Mouse (Mus musculus) effector memory CD4-positive, alpha-beta T cell, adult 7 months (primary cell): ENCODE measurements around the gene Dnajc10. TPM values are rescaled to one million over a fixed set of nuclear protein-coding genes. Genes with fewer than 3 reads are reported as not detected.

Experiments used
- polyA plus RNA-seq: library from polyadenylated mRNA; unstranded; fragments of 100-300 nt; shearing (Covaris generic); gene quantifications from one replicate; pipeline ENCODE4 v1.2.1, GENCODE M21; 2017

Gene Dnajc10
- polyA plus RNA-seq = 25.7 TPM

DNA sequence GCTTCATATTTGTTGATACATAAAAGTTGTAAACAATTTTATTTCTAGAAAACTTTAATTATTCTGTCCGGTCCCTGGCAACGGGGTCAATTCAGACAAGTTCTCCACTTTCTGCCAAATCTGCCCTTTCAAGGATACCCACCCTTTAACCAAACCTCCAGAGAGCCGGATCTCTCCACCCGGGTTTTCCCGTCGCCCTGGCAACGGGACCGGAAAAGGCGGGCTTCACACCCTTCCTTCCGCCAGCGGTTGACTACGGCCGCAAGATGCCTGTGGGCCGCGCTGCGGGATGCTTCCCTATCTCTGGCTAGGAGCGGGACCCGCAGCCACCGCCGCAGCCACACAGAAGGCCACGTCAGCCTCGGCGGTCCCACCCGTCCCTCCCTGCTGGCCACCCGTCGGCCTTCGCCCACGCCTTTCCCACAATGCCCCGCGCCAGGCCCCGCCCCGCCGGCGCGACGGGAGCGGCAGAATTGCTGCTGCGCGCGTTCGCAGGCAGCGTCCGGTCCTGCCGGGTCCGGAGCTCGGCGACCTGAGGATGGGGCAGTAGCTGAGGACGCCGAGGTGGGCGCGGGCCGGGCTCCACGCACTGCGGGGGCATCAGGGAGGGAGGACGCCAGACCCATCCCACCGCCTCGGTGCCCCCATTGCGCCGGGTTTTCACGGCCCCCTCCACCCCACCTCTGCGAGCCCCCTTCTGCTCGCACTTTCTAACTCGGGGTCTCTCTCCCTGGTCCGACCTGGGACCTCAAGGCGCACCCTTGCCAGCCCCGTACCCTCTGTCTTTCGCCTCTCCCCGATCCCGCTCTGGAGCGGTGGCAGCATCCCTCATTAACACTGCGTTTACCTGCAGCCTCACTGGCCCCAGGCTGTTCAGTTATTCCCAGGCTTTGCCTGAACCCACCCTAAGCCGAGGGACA, at the start of gene Dnajc10:
Gene Dnajc10, plus strand, starts transcription at position 225 of the 920 bp plus-strand sequence.

DNA sequence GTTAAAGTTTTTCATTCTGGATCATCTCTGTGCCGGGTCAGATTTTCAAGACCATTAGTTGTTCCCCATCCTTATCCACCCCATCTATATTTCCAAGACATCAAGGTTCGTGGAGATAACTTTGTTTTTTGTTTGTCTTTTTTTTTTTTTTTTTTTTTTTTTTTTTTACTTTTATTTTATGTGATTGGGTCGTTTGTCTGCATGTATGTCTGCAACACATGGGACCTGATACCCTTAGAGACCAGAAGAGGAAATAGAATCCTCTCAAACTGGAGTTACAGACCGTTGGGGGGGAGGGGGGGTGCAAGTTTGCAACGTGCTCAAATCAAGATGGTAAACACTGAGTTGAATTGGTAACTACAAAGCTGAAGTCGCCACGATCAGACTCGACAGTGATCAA, 23.1 kb upstream of the Dnajc10 start, which contains the start of gene Prdx6b:
Gene Prdx6b, plus strand, starts transcription at position 301 of the 400 bp plus-strand sequence.

Other genes with a start within 250 kb of the Dnajc10 start
- gene Pde1a, start 186.0 kb upstream of the Dnajc10 start, polyA plus RNA-seq = not detected
- not detected for gene Prdx6b, start 23.0 kb upstream of the Dnajc10 start, polyA plus RNA-seq
- gene Frzb, start 132.2 kb downstream of the Dnajc10 start, polyA plus RNA-seq = not detected